Mouse (Mus musculus): Measurements from ENCODE around the gene Dennd5b. TPM values are rescaled to one million over a fixed set of nuclear protein-coding genes. Genes with fewer than 3 reads are reported as not detected.
A peak's percentile ranks its signal among the peaks of the same experiment; 100 is the strongest.

The Dennd5b gene
- polyA plus RNA-seq, 1 experiment from 2014 or later = 13.9 TPM

DNA sequence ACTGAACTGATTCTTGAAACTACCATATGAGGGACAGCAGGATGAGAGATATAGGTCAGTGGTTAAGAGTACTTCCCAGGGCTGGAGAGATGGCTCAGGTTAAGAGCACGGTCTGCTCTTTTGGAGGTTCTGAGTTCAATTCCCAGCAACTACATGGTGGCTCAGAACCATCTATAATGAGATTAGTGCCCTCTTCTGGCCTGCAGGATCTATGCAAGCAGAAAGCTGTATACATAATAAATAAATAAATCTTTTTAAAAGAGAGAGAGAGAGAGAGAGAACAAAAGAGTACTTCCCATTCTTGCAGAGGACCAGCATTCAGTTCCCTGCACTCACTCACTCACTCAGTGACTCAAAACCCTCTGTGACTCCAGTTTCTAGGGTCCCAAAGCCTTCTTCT lies 142.8 kb downstream of the Dennd5b start:
- WGBS = 85% methylated on average over 1 of the region's 1 CpGs
- no peaks in the 10 kb centered on the region for H3K4me1 ChIP-seq
- no peak overlapping the region for H3K27ac ChIP-seq
- no peak overlapping the region for H3K4me3 ChIP-seq
- no peaks in the 10 kb centered on the region for H3K9me3 ChIP-seq (replicated peaks)
- H3K36me3 ChIP-seq (ENCODE audit: poor library complexity, severe bottlenecking) = no peaks in the 10 kb centered on the region
- ATAC-seq = no peak
- no peak overlapping the region for H3K4me2 ChIP-seq
- H3K27me3 ChIP-seq = no peaks in the 10 kb centered on the region
- H3K9ac ChIP-seq = no peak overlapping the region

DNA sequence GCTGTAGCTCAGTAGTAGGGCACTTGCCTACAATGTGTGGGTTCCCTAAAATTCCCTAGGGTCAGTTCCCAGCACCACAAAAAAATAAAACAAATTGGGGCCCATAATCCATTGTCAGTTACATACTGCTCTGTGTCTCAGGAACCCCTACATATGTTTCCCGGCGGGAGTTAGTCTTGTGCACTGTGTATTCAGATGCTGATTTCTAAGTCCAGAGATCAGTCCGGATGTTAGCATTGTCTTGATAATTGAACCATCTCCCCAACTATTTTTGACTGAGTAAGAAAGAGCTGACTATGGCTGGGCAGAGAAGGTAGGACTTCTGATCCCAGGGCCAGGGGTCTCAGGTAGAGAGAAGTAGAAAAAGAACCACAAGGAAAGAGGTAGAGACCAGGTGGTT lies 144.4 kb downstream of the Dennd5b start:
- Histone ChIP-seq H3K4me1 (no peaks in the 10 kb centered on the region), H3K27me3 (no peaks in the 10 kb centered on the region), H3K9me3 (replicated peaks) (no peaks in the 10 kb centered on the region), H3K36me3 (ENCODE audit: poor library complexity, severe bottlenecking) (no peaks in the 10 kb centered on the region), H3K4me3 (no peak overlapping the region), H3K9ac (no peak overlapping the region), H3K4me2 (no peak overlapping the region), H3K27ac (no peak overlapping the region)
- 82% methylated on average over 3 of the region's 3 CpGs for WGBS
- no peak for ATAC-seq

DNA sequence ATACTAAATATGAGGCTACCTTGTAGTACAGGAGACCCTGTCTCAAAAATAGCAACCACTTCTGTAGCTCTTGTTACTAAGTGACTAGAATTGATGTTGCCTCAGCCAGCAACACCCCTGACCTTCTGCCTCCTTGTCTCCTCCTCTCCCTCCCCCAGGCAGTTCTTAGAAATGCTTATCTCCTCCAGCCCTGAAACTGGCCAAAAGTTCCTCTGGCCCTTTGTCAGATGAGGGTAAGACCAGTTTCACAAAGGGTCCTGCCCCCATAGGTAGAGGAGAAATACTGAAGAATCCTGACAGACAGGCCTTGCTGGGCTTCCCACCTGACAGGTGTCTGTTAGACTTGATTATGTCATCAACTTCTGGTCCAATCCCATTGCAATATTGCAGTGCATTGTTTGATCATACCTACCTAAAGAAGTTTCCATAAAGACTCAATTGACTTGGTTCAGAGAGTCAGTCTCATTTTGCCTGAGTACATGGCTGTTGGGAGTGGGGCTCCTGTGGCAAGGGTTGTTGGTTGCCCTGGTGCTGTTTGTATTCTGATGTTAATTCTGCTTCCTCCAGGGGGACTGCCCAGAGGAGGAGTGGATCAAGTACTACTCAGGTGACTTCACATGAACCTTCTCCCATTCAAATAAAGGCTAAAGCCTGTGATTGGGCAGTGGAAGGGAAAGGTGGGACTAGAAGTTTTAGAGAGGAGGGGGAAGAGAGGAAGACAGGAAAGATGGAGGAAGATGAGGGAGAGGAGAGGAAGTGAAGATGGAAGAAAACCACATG lies 145.6 kb downstream of the Dennd5b start:
- Histone ChIP-seq H3K4me3 (no peak overlapping the region), H3K27me3 (no peaks in the 10 kb centered on the region), H3K9me3 (replicated peaks) (no peaks in the 10 kb centered on the region), H3K27ac (no peak overlapping the region), H3K4me1 (no peaks in the 10 kb centered on the region), H3K4me2 (no peak overlapping the region), H3K9ac (no peak overlapping the region), H3K36me3 (ENCODE audit: poor library complexity, severe bottlenecking) (no peaks in the 10 kb centered on the region)
- ATAC-seq = no peak

DNA sequence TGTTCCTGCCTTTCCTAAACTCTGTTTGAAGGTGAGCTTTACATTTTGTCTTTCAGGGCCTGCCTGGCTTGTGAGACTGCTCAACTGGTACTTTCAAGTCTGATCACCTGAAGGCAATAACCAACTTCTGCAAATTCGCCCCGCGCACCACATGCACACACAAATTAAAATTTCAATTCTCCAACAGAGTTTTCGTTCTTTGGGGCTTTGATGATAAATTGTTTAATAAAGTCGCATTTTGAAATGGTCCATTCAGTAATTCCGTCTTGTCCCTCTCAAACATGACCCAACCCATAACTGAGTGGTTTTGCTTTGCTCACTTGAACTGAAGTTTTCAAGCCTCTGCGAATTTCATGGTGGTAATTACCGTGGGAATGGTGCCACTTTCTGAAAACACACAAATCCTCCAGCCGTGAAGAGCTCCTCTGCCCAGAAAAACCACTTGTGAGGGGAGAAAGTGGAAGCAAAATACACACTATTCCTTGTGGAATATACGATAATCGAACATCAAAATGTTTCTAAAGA lies 154.5 kb downstream of the Dennd5b start:
- H3K4me1 ChIP-seq = peaks cover 23% of the 10 kb centered on the region
- H3K36me3 ChIP-seq (ENCODE audit: poor library complexity, severe bottlenecking) = 0 out of 2 replicates have a peak, but pooled peaks cover 6% of the 10 kb centered on the region
- no peaks in the 10 kb centered on the region for H3K9me3 ChIP-seq (replicated peaks)
- H3K27me3 ChIP-seq = no peaks in the 10 kb centered on the region
- H3K9ac ChIP-seq = peak overlapping the region; percentile 98
- peak overlapping the region; percentile 72 for H3K4me2 ChIP-seq
- H3K27ac ChIP-seq = peak overlapping the region; percentile 93; the same call in 1 of the 2 replicates
- WGBS = 28% methylated on average over 11 of the region's 11 CpGs
- ATAC-seq = no peak
- peak overlapping the region; percentile 93 for H3K4me3 ChIP-seq

DNA sequence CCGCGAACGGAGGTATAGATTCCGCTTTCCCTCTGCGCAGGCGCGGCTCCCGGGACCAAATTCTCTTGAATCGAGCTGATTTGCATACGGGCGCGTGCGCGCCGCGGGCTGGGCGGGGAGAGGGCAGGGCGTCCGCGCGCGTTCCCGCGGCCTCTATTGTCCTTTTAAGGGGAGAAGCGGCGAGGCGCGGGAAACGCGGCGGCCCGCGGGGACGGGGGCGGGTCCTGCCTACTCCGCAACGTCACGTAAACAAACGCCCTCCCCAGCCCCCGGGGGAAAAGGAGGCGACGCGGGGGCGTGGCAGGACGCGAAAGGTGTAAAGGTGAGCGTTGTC lies 155.1 kb downstream of the Dennd5b start, which contains the start of gene Sinhcaf:
Gene Sinhcaf, minus strand, starts transcription at position 59 of the 334 bp plus-strand sequence.
- 0 out of 2 replicates have a peak, but pooled peaks cover 6% of the 10 kb centered on the region for H3K36me3 ChIP-seq (ENCODE audit: poor library complexity, severe bottlenecking)
- H3K27me3 ChIP-seq = no peaks in the 10 kb centered on the region
- peak; percentile 79 for ATAC-seq
- H3K4me2 ChIP-seq = peak within 1 kb of the TSS; percentile 72
- H3K9ac ChIP-seq = peak within 1 kb of the TSS; percentile 98
- WGBS = under 1% methylated on average over 47 of the region's 47 CpGs
- H3K9me3 ChIP-seq (replicated peaks) = no peaks in the 10 kb centered on the region
- peaks cover 29% of the 10 kb centered on the region for H3K4me1 ChIP-seq
- peak within 1 kb of the TSS; percentile 93 for H3K4me3 ChIP-seq
- peak within 1 kb of the TSS; percentile 93 for H3K27ac ChIP-seq

DNA sequence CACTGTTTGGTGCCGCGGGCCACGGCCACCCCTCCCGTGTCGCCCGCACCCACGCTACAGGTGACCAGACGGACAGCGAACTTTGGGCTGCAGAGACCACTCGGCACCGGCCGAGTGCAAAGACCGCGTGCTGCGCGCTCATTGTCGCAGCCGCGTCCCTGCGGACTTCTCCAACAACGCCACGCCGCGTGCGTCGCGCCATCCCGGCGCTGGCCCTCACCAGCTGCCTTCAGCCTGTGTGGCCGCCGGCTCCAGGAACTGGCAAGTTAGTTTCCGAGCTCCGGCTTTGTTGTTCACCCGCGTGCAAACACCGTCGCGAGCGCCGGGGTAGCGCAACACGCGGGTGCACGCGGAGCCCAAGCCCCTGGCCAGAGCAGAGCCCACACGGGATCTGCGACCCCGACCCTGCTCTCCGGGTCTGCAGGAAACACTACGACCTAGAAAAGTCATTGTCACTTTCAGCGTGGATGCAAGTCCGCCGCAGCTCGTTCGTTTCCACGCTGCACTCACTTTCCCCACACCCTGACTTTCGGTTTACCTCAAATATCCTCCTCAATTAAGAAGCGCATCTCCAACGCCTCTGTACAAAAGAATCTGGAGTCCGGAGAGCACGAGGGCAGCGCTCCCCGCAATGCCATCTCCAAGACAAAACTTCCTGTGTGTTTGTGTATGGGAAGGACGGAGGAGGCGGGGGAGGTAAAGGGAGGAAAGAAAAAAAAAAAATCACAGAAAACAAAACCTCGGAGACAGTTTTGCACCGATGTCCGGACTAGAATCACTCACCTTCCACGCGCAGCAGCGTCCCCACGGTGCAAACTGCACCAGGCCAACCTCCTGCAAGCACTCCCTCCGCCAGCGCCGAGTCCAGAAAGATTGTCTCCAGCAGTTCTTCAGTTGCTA lies 155.7 kb downstream of the Dennd5b start:
- Histone ChIP-seq H3K4me3 (peak overlapping the region; percentile 93), H3K9ac (peak overlapping the region; percentile 98), H3K27ac (peak overlapping the region; percentile 93), H3K4me2 (peak overlapping the region; percentile 72), H3K4me1 (peaks cover 30% of the 10 kb centered on the region), H3K9me3 (replicated peaks) (no peaks in the 10 kb centered on the region), H3K27me3 (no peaks in the 10 kb centered on the region), H3K36me3 (ENCODE audit: poor library complexity, severe bottlenecking) (0 out of 2 replicates have a peak, but pooled peaks cover 6% of the 10 kb centered on the region)
- peak; percentile 31 for ATAC-seq
- WGBS = under 1% methylated on average over 74 of the region's 75 CpGs

DNA sequence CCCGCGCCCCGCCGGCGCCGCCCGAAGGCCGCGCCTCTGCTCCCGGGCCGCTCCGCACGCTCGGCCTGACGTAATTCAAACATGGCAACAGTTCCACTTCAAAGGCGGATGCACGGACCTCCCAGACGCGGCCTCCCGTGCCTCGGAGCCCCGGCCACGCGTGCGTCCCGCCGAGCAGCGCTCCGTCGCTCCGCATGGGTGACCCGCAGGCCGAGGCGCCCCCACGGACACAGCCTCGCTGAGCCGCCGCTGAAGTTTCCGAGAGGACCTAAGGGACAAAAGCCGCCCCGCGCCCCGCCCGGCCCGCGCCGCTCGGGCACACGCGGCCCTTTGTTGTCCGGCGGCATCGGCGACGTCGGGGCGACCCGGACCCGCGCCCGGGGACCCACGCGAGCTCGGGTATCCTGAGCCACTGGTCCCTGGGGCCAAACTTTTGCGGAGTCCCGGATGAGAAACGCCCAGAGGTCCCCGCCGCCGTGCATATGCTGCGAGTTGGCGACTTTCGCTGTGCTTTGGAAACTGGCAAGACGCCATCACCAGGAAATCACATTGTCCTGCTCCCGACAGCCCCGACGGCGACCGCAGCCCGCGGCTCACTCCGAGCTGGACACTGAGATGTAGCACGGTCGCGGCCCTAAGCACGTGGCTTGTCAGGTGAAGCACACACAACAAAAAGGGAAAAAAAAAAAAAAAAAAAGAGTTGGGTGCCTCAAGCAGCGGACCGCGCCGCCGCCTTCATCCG lies 156.5 kb downstream of the Dennd5b start:
- peak overlapping the region; percentile 93 for H3K4me3 ChIP-seq
- peak overlapping the region; percentile 93 for H3K27ac ChIP-seq
- no peaks in the 10 kb centered on the region for H3K27me3 ChIP-seq
- peak; percentile 68 for ATAC-seq
- peaks cover 30% of the 10 kb centered on the region for H3K4me1 ChIP-seq
- H3K4me2 ChIP-seq = peak overlapping the region; percentile 72
- whole genome bisulfite sequencing = under 1% methylated on average over 90 of the region's 92 CpGs
- no peaks in the 10 kb centered on the region for H3K9me3 ChIP-seq (replicated peaks)
- H3K9ac ChIP-seq = peak overlapping the region; percentile 98
- 0 out of 2 replicates have a peak, but pooled peaks cover 6% of the 10 kb centered on the region for H3K36me3 ChIP-seq (ENCODE audit: poor library complexity, severe bottlenecking)

DNA sequence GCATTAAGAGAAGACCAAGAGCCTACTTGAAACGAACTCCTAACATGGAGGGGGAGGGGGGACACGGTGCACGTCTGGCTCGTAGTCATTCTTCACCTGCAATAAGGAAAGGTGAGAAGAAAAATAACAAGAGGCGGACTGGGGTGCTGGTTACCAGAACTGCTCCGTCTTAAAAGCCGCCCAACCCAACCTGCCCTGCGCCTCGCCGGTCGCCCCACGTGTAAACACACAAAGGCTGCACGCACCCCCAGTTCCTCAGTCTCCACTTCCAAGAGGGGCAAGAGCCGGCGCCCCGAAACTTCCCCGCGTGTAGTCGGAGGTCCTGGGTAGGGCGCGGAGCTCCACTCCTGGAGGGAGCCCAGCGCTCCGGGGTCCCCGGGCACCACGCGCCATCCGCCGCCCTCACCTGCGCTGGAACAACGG lies 157.1 kb downstream of the Dennd5b start:
- ATAC-seq = no peak; the same call in 1 of the 2 replicates
- Histone ChIP-seq H3K4me1 (peaks cover 30% of the 10 kb centered on the region), H3K27ac (peak overlapping the region; percentile 93), H3K27me3 (no peaks in the 10 kb centered on the region), H3K9me3 (replicated peaks) (no peaks in the 10 kb centered on the region), H3K36me3 (ENCODE audit: poor library complexity, severe bottlenecking) (0 out of 2 replicates have a peak, but pooled peaks cover 6% of the 10 kb centered on the region), H3K4me2 (peak overlapping the region; percentile 72), H3K4me3 (peak overlapping the region; percentile 93), H3K9ac (peak overlapping the region; percentile 98)
- WGBS = under 1% methylated on average over 30 of the region's 30 CpGs

DNA sequence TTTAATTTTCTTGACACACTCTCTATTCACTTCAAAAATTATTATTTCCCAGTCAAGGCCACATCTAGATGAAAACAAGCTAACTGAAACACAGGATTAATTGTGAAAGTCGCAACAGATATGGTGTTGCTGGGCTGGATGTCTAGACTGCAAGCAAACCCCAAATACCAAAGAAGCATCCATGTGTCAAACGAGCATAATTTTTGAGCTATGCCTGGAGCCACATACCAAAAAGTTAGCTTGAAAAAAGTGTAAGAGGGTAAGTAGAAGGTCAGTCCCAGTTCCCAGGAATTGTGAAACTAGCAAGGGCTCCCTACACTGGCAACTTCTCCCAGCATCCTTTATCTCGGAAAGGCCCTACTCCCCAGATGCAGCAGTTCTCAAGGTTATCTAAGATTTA lies 157.8 kb downstream of the Dennd5b start:
- WGBS = 11% methylated on average over 3 of the region's 3 CpGs
- H3K9ac ChIP-seq = peak overlapping the region; percentile 98
- H3K36me3 ChIP-seq (ENCODE audit: poor library complexity, severe bottlenecking) = 0 out of 2 replicates have a peak, but pooled peaks cover 6% of the 10 kb centered on the region
- H3K4me3 ChIP-seq = peak overlapping the region; percentile 93
- H3K9me3 ChIP-seq (replicated peaks) = no peaks in the 10 kb centered on the region
- no peaks in the 10 kb centered on the region for H3K27me3 ChIP-seq
- H3K27ac ChIP-seq = no peak overlapping the region
- ATAC-seq = no peak
- peak overlapping the region; percentile 72 for H3K4me2 ChIP-seq
- peaks cover 30% of the 10 kb centered on the region for H3K4me1 ChIP-seq

DNA sequence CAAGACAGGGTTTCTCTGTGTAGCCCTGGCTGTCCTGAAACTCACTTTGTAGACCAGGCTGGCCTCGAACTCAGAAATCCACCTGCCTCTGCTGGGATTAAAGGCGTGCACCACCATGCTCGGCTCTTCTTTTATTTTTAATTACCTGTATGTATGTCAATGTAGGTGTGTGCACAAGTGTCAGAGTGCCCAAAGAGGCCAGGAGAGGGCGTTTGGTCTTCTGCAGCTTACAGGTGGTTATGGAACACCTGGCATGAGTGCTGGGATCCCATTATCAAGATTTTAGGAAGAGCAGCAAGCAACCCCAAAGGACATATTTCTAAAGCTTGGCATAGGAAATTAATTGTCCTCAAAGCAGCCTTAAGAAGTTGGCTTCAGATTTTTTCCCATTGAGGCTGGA lies 159.1 kb downstream of the Dennd5b start:
- no peak for ATAC-seq
- peak overlapping the region; percentile 72; the same call in 1 of the 2 replicates for H3K4me2 ChIP-seq
- WGBS = 75% methylated on average over 4 of the region's 4 CpGs

DNA sequence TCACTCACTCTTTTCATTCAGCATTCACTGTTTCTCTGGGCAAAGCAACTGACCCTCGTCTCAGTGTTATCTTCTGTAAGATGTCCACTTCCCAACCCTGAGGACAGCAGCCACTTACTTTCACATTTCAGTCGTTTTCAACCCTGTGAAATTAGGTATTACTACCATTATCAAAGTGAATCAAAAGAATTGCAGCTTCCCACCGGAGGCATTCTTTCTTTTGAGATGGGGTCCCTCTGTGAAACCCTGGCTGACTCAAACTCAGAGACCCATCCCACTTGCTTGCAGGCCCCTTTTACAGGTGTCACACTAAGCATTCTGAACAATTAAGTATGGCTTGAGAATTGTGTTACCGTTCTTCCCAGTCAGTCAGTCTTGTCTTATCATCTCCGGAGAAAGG lies 159.6 kb downstream of the Dennd5b start:
- Histone ChIP-seq H3K27ac (no peak overlapping the region), H3K27me3 (no peaks in the 10 kb centered on the region), H3K36me3 (ENCODE audit: poor library complexity, severe bottlenecking) (peaks cover 6% of the 10 kb centered on the region; the same call in 1 of the 2 replicates), H3K4me1 (peaks cover 31% of the 10 kb centered on the region), H3K4me2 (peak overlapping the region; percentile 37), H3K9ac (no peak overlapping the region), H3K9me3 (replicated peaks) (no peaks in the 10 kb centered on the region), H3K4me3 (no peak overlapping the region)
- WGBS = 47% methylated on average over 5 of the region's 5 CpGs
- no peak for ATAC-seq

More for the DNA sequence above, 159.1 kb downstream of the Dennd5b start:
- peaks cover 33% of the 10 kb centered on the region for H3K4me1 ChIP-seq
- H3K27ac ChIP-seq = no peak overlapping the region
- H3K36me3 ChIP-seq (ENCODE audit: poor library complexity, severe bottlenecking) = peaks cover 6% of the 10 kb centered on the region; the same call in 1 of the 2 replicates
- no peak overlapping the region for H3K9ac ChIP-seq
- H3K4me3 ChIP-seq = no peak overlapping the region
- H3K27me3 ChIP-seq = no peaks in the 10 kb centered on the region
- no peaks in the 10 kb centered on the region for H3K9me3 ChIP-seq (replicated peaks)
